Mouse (Mus musculus): ENCODE measurements at regions not wholly inside any gene's neighbourhood (a gene's known extent, or its start where the extent isn't known, plus 50 kb on each side); places are given as distances from the start of the nearest gene placed in this dataset.
A peak's percentile ranks its signal among the peaks of the same experiment; 100 is the strongest.
"Not testable (repeated sequence)": the region's sequence is repeated elsewhere in the genome, so short reads cannot be mapped to it uniquely, and the experiment has no call there.

- DNase-seq, result no peak
- intact Hi-C loops (cut with DNase I), result loop anchor here (10.0 kb wide), 1 partner anchor 1641 kb away; no protein-coding TSS in a partner anchor
Observed at GRCm38 (mm10) chr12:19125541-19125940, 611.2 kb downstream of the 5730507C01Rik start.

- no peak for DNase-seq
- intact Hi-C loops (cut with DNase I), result no loop called here
Observed at GRCm38 (mm10) chr12:19175631-19176030, 661.3 kb downstream of the 5730507C01Rik start.

- intact Hi-C loops (cut with DNase I), result no loop called here
- DNase-seq, result no peak
Observed at GRCm38 (mm10) chr12:19192396-19192795, 678.1 kb downstream of the 5730507C01Rik start.

GRCm38 (mm10) chr12:19193041-19193440, 678.7 kb downstream of the 5730507C01Rik start:
- DNase-seq; intact Hi-C loops (cut with DNase I): not testable (repeated sequence)

GRCm38 (mm10) chr12:19223996-19224395, 709.7 kb downstream of the 5730507C01Rik start:
- DNase-seq, result not testable (repeated sequence)

GRCm38 (mm10) chr12:19246731-19247130, 707.6 kb upstream of the Gm21863 start:
- intact Hi-C loops (cut with DNase I), result not testable (repeated sequence)
- DNase-seq, result peak; percentile 13 to 21

More at GRCm38 (mm10) chr12:19223996-19224395, 709.7 kb downstream of the 5730507C01Rik start:
- intact Hi-C loops (cut with DNase I), result not testable (repeated sequence)

- intact Hi-C loops (cut with DNase I), result not testable (repeated sequence)
- DNase-seq, result peak; percentile 75 to 81
Observed at GRCm38 (mm10) chr12:19288271-19288890, 665.9 kb upstream of the Gm21863 start.

GRCm38 (mm10) chr12:19289038-19289437, 665.3 kb upstream of the Gm21863 start:
- DNase-seq, result peak in 1 of 2 experiments; percentile 8

GRCm38 (mm10) chr12:19292068-19292770, 662.1 kb upstream of the Gm21863 start:
- intact Hi-C loops (cut with DNase I); DNase-seq: not testable (repeated sequence)

More at GRCm38 (mm10) chr12:19289038-19289437, 665.3 kb upstream of the Gm21863 start:
- intact Hi-C loops (cut with DNase I), result not testable (repeated sequence)

Measured in heart, postnatal 10 days (tissue).